Mouse (Mus musculus) C2C12 (cell line): ENCODE results near the gene Nefh.

Experiments
- CEBPB ChIP-seq: IDR thresholded peaks from one replicate; pipeline ENCODE4 v1.6.1; 2011; ENCODE audit warnings: low read depth, mild to moderate bottlenecking, control low read depth, moderate library complexity
- CTCF ChIP-seq: IDR thresholded peaks from one replicate; pipeline ENCODE4 v1.5.1; 2011; ENCODE audit not compliant: control insufficient read depth, insufficient read depth, insufficient read length
- MAX ChIP-seq: IDR thresholded peaks from one replicate; pipeline ENCODE4 v1.6.1; 2011; ENCODE audit warnings: mild to moderate bottlenecking, control low read depth
- MYOD1 ChIP-seq: IDR thresholded peaks from one replicate; pipeline ENCODE4 v1.6.1; 2011; ENCODE audit warnings: low read depth; ENCODE audit not compliant: control insufficient read depth, insufficient read length
- MYOG ChIP-seq: IDR thresholded peaks from one replicate; pipeline ENCODE4 v1.6.1; 2011; ENCODE audit not compliant: control insufficient read depth, insufficient read length; ENCODE audit errors: extremely low read depth
- USF1 ChIP-seq: IDR thresholded peaks from one replicate; pipeline ENCODE4 v1.6.1; 2011; ENCODE audit warnings: low read depth, mild to moderate bottlenecking, control low read depth, moderate library complexity

DNA sequence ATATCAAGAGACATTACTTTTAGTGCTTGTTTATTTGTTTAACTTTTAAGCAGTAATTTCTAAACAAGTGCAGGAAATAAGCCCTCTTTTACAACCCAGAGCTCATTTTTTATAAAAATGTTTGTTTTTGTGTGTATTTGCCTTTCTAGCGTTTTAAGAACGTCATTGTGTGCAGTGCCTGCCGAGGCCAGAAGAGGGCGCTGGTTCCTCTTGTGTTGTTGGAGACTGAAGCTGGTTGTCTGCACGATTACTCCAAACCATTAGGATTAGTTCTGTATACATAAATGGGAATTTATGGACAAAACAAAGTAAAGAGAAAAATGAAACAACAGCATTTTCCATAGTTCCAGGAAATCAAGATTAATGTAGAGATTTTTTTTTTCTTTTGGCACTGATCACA, 47.4 kb downstream of the Nefh start:
- TF ChIP-seq CTCF (no peak), MAX (no peak), CEBPB (no peak), MYOD1 (no peak), USF1 (no peak), MYOG (no peak)
